Mouse (Mus musculus): Measurements from ENCODE around the gene E2f8.

DNA sequence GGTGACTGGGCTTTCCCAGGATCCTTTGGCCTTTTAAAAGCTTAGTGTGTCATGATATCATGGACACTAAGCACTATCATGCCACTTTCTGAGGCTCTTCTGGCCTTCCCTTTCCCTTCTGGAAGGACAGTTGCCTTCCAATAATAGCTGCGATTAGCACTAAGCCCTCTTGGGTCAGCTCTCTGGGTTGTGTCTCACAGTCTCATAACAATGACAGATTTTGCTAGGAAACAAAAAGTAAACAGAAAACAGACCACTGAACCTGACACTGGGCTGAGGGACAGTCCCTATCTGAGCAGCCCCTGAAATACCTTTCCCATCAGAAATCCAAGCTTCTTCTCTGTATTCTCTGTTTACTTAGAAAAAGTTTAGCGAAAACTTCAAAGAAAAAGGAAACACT is 40.9 kb downstream of the E2f8 start:
- TF ChIP-seq CTCF (conservative IDR thresholded peaks at IDR 0.05 in 1 of 2, IDR thresholded peaks at IDR 0.05 in 1 of 2; ENCODE audit: low read depth in 2 of 2, low read length in 2 of 2), result no peak
- TF ChIP-seq IRF4 (IDR thresholded peaks at IDR 0.05; ENCODE audit: low read depth, low read length), result no peak
- TF ChIP-seq SMC3 (IDR thresholded peaks at IDR 0.05; ENCODE audit: low read depth, low read length), result no peak
- no peak for TF ChIP-seq USF2 (conservative IDR thresholded peaks at IDR 0.05; ENCODE audit: low read depth, low read length)
- no peak for TF ChIP-seq JUN (IDR thresholded peaks at IDR 0.05; ENCODE audit: insufficient read depth, low read depth, low read length)
- TF ChIP-seq TBP (conservative IDR thresholded peaks at IDR 0.05; ENCODE audit: low read depth, low read length), result no peak
- TF ChIP-seq POLR2A (IDR thresholded peaks at IDR 0.05; ENCODE audit: low read depth, low read length), result no peak
- no peak for TF ChIP-seq ZNF384 (IDR thresholded peaks at IDR 0.05; ENCODE audit: low read depth, low read length)
- no peak for TF ChIP-seq MAX (IDR thresholded peaks at IDR 0.05; ENCODE audit: low read length)
- no peak for TF ChIP-seq TCF12 (IDR thresholded peaks at IDR 0.05; ENCODE audit: low read depth, low read length)
- no peak for TF ChIP-seq USF1 (IDR thresholded peaks at IDR 0.05; ENCODE audit: low read depth, low read length)
- TF ChIP-seq MYC (IDR thresholded peaks at IDR 0.05; ENCODE audit: low read depth, low read length), result no peak
- no peak for TF ChIP-seq BHLHE40 (IDR thresholded peaks at IDR 0.05; ENCODE audit: low read depth, low read length)

Data from CH12.LX (cell line).